Comparison of ENCODE assay signal across 8 mouse cellular contexts in genomic region chr13:3892601-3893000, GRCm38 (mm10). TPM values are rescaled to one million over a fixed set of nuclear protein-coding genes. Genes with fewer than 3 reads are reported as not detected.
DNase-seq lines count a peak whose midpoint lies in the region; ATAC-seq and TF ChIP-seq lines count a peak whose summit lies in the region.

No protein-coding gene starts in this region.

- no peak for ATAC-seq in hindbrain, embryonic 16.5 days

- peak overlapping the region; percentile 66 for H3K9ac ChIP-seq in liver, adult 2 months (ENCODE audit: low read depth, low read length)
- no peak overlapping the region for H3K9ac ChIP-seq in hindbrain, embryonic 16.5 days (ENCODE audit: low read depth, low read length)

- no peaks in the 10 kb centered on the region for H3K27me3 ChIP-seq in liver, adult 2 months (ENCODE audit: control insufficient read depth, insufficient read depth, low read length)
- peaks cover 4% of the 10 kb centered on the region; the same call in 1 of the 2 replicates for H3K27me3 ChIP-seq in hindbrain, embryonic 16.5 days (replicated peaks; ENCODE audit: control insufficient read depth, insufficient read depth, low read length)

- WGBS in liver, adult 2 months, result 11% methylated on average over 7 of the region's 7 CpGs
- 21% methylated on average over 7 of the region's 7 CpGs for WGBS in hindbrain, embryonic 16.5 days

- H3K4me3 ChIP-seq in liver, adult 2 months (ENCODE audit: insufficient read depth, low read depth, low read length), result peak overlapping the region; percentile 78
- H3K4me3 ChIP-seq in hindbrain, embryonic 16.5 days (ENCODE audit: low read length), result peak overlapping the region; percentile 57

- H3K9me3 ChIP-seq in hindbrain, embryonic 16.5 days (ENCODE audit: control insufficient read depth, low read length), result no peaks in the 10 kb centered on the region

- no peak for TF ChIP-seq CTCF in liver, adult 2 months (IDR thresholded peaks at IDR 0.05; ENCODE audit: low read depth, low read length)

- H3K36me3 ChIP-seq in liver, adult 2 months (ENCODE audit: control insufficient read depth, insufficient read depth, low read length), result peaks cover 15% of the 10 kb centered on the region
- no peaks in the 10 kb centered on the region; the same call in 1 of the 2 replicates for H3K36me3 ChIP-seq in hindbrain, embryonic 16.5 days (ENCODE audit: control insufficient read depth, insufficient read depth, low read length)

- peak overlapping the region; percentile 49 for H3K27ac ChIP-seq in liver, adult 2 months (replicated peaks; ENCODE audit: insufficient read depth, low read depth, low read length)
- no peak overlapping the region for H3K27ac ChIP-seq in hindbrain, embryonic 16.5 days (ENCODE audit: low read depth, low read length)

- peaks cover 14% of the 10 kb centered on the region for H3K4me1 ChIP-seq in liver, adult 2 months (ENCODE audit: control insufficient read depth, insufficient read depth, low read length)
- peaks cover 3% of the 10 kb centered on the region for H3K4me1 ChIP-seq in hindbrain, embryonic 16.5 days (ENCODE audit: control insufficient read depth, insufficient read depth, low read depth, low read length)

- peaks cover 7% of the 10 kb centered on the region for H3K79me2 ChIP-seq in liver, adult 2 months (ENCODE audit: control insufficient read depth, insufficient read depth, low read length)

- no peak for TF ChIP-seq POLR2A in liver, adult 2 months (IDR thresholded peaks at IDR 0.05; ENCODE audit: extremely low read depth, insufficient read depth, low read length)

- peak; percentile 35 for DNase-seq in liver, adult 2 months (ENCODE audit: extremely low read depth, low read depth, low spot score)
- no peak for DNase-seq in liver
- peak; percentile 5 for DNase-seq in brain, adult 2 months (ENCODE audit: low read depth, low spot score)
- DNase-seq in naive thymus-derived CD4-positive, alpha-beta T cell, adult 2 months (ENCODE audit: low read depth), result peak; percentile 48
- no peak for DNase-seq in layer of hippocampus, adult 9-11 months
- DNase-seq in adrenal gland, adult 8-10 months, result no peak
- DNase-seq in adrenal gland, postnatal 10 days, result no peak

- peak overlapping the region; percentile 93 for H3K4me2 ChIP-seq in hindbrain, embryonic 16.5 days (ENCODE audit: low read length)

RNA-seq across cellular contexts. Expression of gene Net1, which starts 25.4 kb away (rescaled TPM):
- 20.5 and 26.3 TPM in 2 replicates for total RNA-seq in liver, adult 2 months (2014; rRNA removed)
- 17.1 and 18.4 TPM in 2 replicates for polyA plus RNA-seq in liver, adult 2 months (2012; rRNA removed)
- polyA plus RNA-seq in hindbrain, embryonic 16.5 days (2015; fragmentation: Nextera tagmentation; extraction: Ambion mirVana), result 11.7 and 12.9 TPM in 2 replicates
- 100 to 1,000 TPM; 146 to 278 (median 191) TPM for total RNA-seq in adrenal gland, adult 8-10 months (2022)
- 10 to 100 TPM; 56.1 to 98.2 TPM for total RNA-seq in adrenal gland, postnatal 10 days (2021)

RNA-seq across cellular contexts. Expression of gene Tubal3, which starts 25.5 kb away (rescaled TPM):
- not detected in 2 replicates for total RNA-seq in liver, adult 2 months (2014; rRNA removed)
- not detected in 2 replicates for polyA plus RNA-seq in liver, adult 2 months (2012; rRNA removed)
- polyA plus RNA-seq in hindbrain, embryonic 16.5 days (2015; fragmentation: Nextera tagmentation; extraction: Ambion mirVana), result not detected in 2 replicates
- not detected for total RNA-seq in adrenal gland, adult 8-10 months (2022)
- not detected for total RNA-seq in adrenal gland, postnatal 10 days (2021)

RNA-seq across cellular contexts. Expression of gene Calm5, which starts 38.6 kb away (rescaled TPM):
- not detected in 2 replicates for total RNA-seq in liver, adult 2 months (2014; rRNA removed)
- polyA plus RNA-seq in liver, adult 2 months (2012; rRNA removed), result not detected in 2 replicates
- polyA plus RNA-seq in hindbrain, embryonic 16.5 days (2015; fragmentation: Nextera tagmentation; extraction: Ambion mirVana), result not detected in 2 replicates
- not detected for total RNA-seq in adrenal gland, adult 8-10 months (2022)
- not detected for total RNA-seq in adrenal gland, postnatal 10 days (2021)

RNA-seq across cellular contexts. Expression of gene Ucn3, which starts 52.5 kb away (rescaled TPM):
- total RNA-seq in liver, adult 2 months (2014; rRNA removed), result not detected in 2 replicates
- not detected in 2 replicates for polyA plus RNA-seq in liver, adult 2 months (2012; rRNA removed)
- 0.20 and 0.31 TPM in 2 replicates for polyA plus RNA-seq in hindbrain, embryonic 16.5 days (2015; fragmentation: Nextera tagmentation; extraction: Ambion mirVana)
- not detected for total RNA-seq in adrenal gland, adult 8-10 months (2022)
- not detected for total RNA-seq in adrenal gland, postnatal 10 days (2021)

RNA-seq across cellular contexts. Expression of gene Calm4, which starts 55.0 kb away (rescaled TPM):
- not detected in 2 replicates for total RNA-seq in liver, adult 2 months (2014; rRNA removed)
- polyA plus RNA-seq in liver, adult 2 months (2012; rRNA removed), result not detected in 2 replicates
- polyA plus RNA-seq in hindbrain, embryonic 16.5 days (2015; fragmentation: Nextera tagmentation; extraction: Ambion mirVana), result 0.17 and 0.18 TPM in 2 replicates
- not detected for total RNA-seq in adrenal gland, adult 8-10 months (2022)
- not detected for total RNA-seq in adrenal gland, postnatal 10 days (2021)

Comparison
In these comparisons a context has a peak if more than half of its experiments do, and no peak if none do; other contexts are left out.
1. DNase-seq: peak in liver, adult 2 months (single experiment), brain, adult 2 months (single experiment) and naive thymus-derived CD4-positive, alpha-beta T cell, adult 2 months (single experiment); none in liver (single experiment), layer of hippocampus, adult 9-11 months (single experiment), adrenal gland, adult 8-10 months (single experiment) and adrenal gland, postnatal 10 days (single experiment).